Comparison of ENCODE assay signal across 8 mouse cellular contexts in the genomic region with DNA sequence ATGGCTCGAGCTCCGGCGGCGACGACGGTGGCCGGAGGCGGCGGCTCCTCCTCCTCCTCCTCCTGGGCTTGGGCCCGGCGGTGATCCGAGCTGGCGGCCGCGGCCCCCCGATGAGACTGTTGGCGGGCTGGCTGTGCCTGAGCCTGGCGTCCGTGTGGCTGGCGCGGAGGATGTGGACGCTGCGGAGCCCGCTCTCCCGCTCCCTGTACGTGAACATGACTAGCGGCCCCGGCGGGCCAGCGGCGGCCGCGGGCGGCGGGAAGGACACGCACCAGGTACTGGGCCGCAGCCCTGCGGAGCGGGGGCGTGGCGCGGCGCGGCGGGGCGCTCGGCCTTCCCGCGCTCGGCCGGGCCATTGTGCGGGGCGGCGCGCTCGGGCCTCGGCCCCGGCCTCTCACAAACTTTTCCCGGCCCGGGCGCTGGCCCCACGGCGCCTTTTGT. TPM values are rescaled to one million over a fixed set of nuclear protein-coding genes. Genes with fewer than 3 reads are reported as not detected.
DNase-seq lines count a peak whose midpoint lies in the region; ATAC-seq and TF ChIP-seq lines count a peak whose summit lies in the region.

No protein-coding gene starts in this region.

- H3K4me3 ChIP-seq in embryonic fibroblast, embryonic 13.5 days (ENCODE audit: insufficient read depth, low read length): peak overlapping the region; percentile 74
- H3K4me3 ChIP-seq in intestine, embryonic 16.5 days (ENCODE audit: low read length): peak overlapping the region; percentile 93

- ATAC-seq in intestine, embryonic 16.5 days: peak; percentile 84
- peak; percentile 19 for ATAC-seq in megakaryocyte-erythroid progenitor cell, adult 5-6 weeks (replicated peaks; ENCODE audit: low FRiP score, low TSS enrichment, poor library complexity, severe bottlenecking)

- TF ChIP-seq CTCF in embryonic fibroblast, embryonic 13.5 days (IDR thresholded peaks at IDR 0.05; ENCODE audit: borderline replicate concordance, insufficient read depth, low read length): no peak

- 0 out of 2 replicates have a peak, but pooled peaks have one; percentile 0 for TF ChIP-seq POLR2A in embryonic fibroblast, embryonic 13.5 days (IDR thresholded peaks at IDR 0.05; ENCODE audit: low read depth, low read length)

- peak overlapping the region; percentile 100 for H3K9ac ChIP-seq in intestine, embryonic 16.5 days (ENCODE audit: low read depth, low read length)

- H3K4me1 ChIP-seq in embryonic fibroblast, embryonic 13.5 days (ENCODE audit: control insufficient read depth, insufficient read depth, low read length): peaks cover 2% of the 10 kb centered on the region; the same call in 1 of the 2 replicates
- H3K4me1 ChIP-seq in intestine, embryonic 16.5 days (ENCODE audit: control insufficient read depth, insufficient read depth, low read length): peaks cover 17% of the 10 kb centered on the region; the same call in 1 of the 2 replicates

- H3K27ac ChIP-seq in embryonic fibroblast, embryonic 13.5 days (ENCODE audit: insufficient read depth, low read length): peak overlapping the region; percentile 89
- peak overlapping the region; percentile 97 for H3K27ac ChIP-seq in intestine, embryonic 16.5 days (ENCODE audit: low read length)

- no peaks in the 10 kb centered on the region for H3K9me3 ChIP-seq in intestine, embryonic 16.5 days (ENCODE audit: control insufficient read depth, low read length)

- peak; percentile 83 for DNase-seq in cerebellum, adult 11-12 months
- no peak for DNase-seq in cerebellum, postnatal 14 days
- peak; percentile 69 for DNase-seq in ovary, postnatal 10 days (ENCODE audit: low spot score)
- no peak for DNase-seq in ovary, postnatal 36 days (ENCODE audit: low spot score)
- DNase-seq in c-Kit-positive CD71-positive TER-119-positive erythroid progenitor cells, embryonic 14.5 days (ENCODE audit: low spot score): no peak

- H3K36me3 ChIP-seq in intestine, embryonic 16.5 days (ENCODE audit: control insufficient read depth, insufficient read depth, low read length): no peaks in the 10 kb centered on the region

- 0% methylated on average over 63 of the region's 63 CpGs for WGBS in intestine, embryonic 16.5 days

- no peaks in the 10 kb centered on the region for H3K27me3 ChIP-seq in intestine, embryonic 16.5 days (replicated peaks; ENCODE audit: control insufficient read depth, insufficient read depth, low read length)

- H3K4me2 ChIP-seq in intestine, embryonic 16.5 days (ENCODE audit: low read depth, low read length): peak overlapping the region; percentile 73

RNA-seq across cellular contexts. Expression of a gene that starts 0.5 kb away (rescaled TPM):
- 126 and 171 TPM in 2 replicates for polyA plus RNA-seq in embryonic fibroblast, embryonic 13.5 days (2011; ENCODE audit: insufficient read length, low read depth, missing spikeins)
- 121 and 123 TPM in 2 replicates for polyA plus RNA-seq in intestine, embryonic 16.5 days (2015; fragmentation: Nextera tagmentation; extraction: Ambion mirVana)
- total RNA-seq in megakaryocyte-erythroid progenitor cell, adult 5-6 weeks (2014; fragmentation: Nextera tagmentation): 45.9 and 68.5 TPM in 2 replicates
- total RNA-seq in megakaryocyte-erythroid progenitor cell, adult 5-6 weeks (2017): 73.7 and 91.7 TPM in 2 replicates

RNA-seq across cellular contexts. Expression of a gene that starts 39.7 kb away (rescaled TPM):
- polyA plus RNA-seq in embryonic fibroblast, embryonic 13.5 days (2011; ENCODE audit: insufficient read length, low read depth, missing spikeins): 0.23 TPM in 1 of 2 replicates, not detected in the other
- 2.6 and 2.7 TPM in 2 replicates for polyA plus RNA-seq in intestine, embryonic 16.5 days (2015; fragmentation: Nextera tagmentation; extraction: Ambion mirVana)
- 8.0 TPM in 1 of 2 replicates, not detected in the other for total RNA-seq in megakaryocyte-erythroid progenitor cell, adult 5-6 weeks (2014; fragmentation: Nextera tagmentation)
- 1.3 and 3.7 TPM in 2 replicates for total RNA-seq in megakaryocyte-erythroid progenitor cell, adult 5-6 weeks (2017)

RNA-seq across cellular contexts. Expression of a gene that starts 46.7 kb away (rescaled TPM):
- 0.12 and 0.32 TPM in 2 replicates for polyA plus RNA-seq in embryonic fibroblast, embryonic 13.5 days (2011; ENCODE audit: insufficient read length, low read depth, missing spikeins)
- 0.06 TPM in 2 replicates for polyA plus RNA-seq in intestine, embryonic 16.5 days (2015; fragmentation: Nextera tagmentation; extraction: Ambion mirVana)
- total RNA-seq in megakaryocyte-erythroid progenitor cell, adult 5-6 weeks (2014; fragmentation: Nextera tagmentation): 0.17 and 0.42 TPM in 2 replicates
- total RNA-seq in megakaryocyte-erythroid progenitor cell, adult 5-6 weeks (2017): 0.34 TPM in 1 of 2 replicates, not detected in the other

RNA-seq across cellular contexts. Expression of a gene that starts 52.4 kb away (rescaled TPM):
- polyA plus RNA-seq in embryonic fibroblast, embryonic 13.5 days (2011; ENCODE audit: insufficient read length, low read depth, missing spikeins): not detected in 2 replicates
- polyA plus RNA-seq in intestine, embryonic 16.5 days (2015; fragmentation: Nextera tagmentation; extraction: Ambion mirVana): 0.38 and 0.99 TPM in 2 replicates
- 0.33 TPM in 1 of 2 replicates, not detected in the other for total RNA-seq in megakaryocyte-erythroid progenitor cell, adult 5-6 weeks (2014; fragmentation: Nextera tagmentation)
- total RNA-seq in megakaryocyte-erythroid progenitor cell, adult 5-6 weeks (2017): not detected in 2 replicates

RNA-seq across cellular contexts. Expression of a gene that starts 52.6 kb away (rescaled TPM):
- 44.6 and 51.9 TPM in 2 replicates for polyA plus RNA-seq in embryonic fibroblast, embryonic 13.5 days (2011; ENCODE audit: insufficient read length, low read depth, missing spikeins)
- 15.7 and 19.8 TPM in 2 replicates for polyA plus RNA-seq in intestine, embryonic 16.5 days (2015; fragmentation: Nextera tagmentation; extraction: Ambion mirVana)
- 32.2 and 39.0 TPM in 2 replicates for total RNA-seq in megakaryocyte-erythroid progenitor cell, adult 5-6 weeks (2014; fragmentation: Nextera tagmentation)
- total RNA-seq in megakaryocyte-erythroid progenitor cell, adult 5-6 weeks (2017): 42.9 and 61.6 TPM in 2 replicates

Comparison
In these comparisons a context has a peak if more than half of its experiments do, and no peak if none do; other contexts are left out.
1. DNase-seq: peak in cerebellum, adult 11-12 months (single experiment) and ovary, postnatal 10 days (single experiment); none in cerebellum, postnatal 14 days (0 of 2), ovary, postnatal 36 days (single experiment) and c-Kit-positive CD71-positive TER-119-positive erythroid progenitor cells, embryonic 14.5 days (single experiment).